Mouse (Mus musculus): ENCODE measurements around the gene Psd.

- TF ChIP-seq POLR2A (IDR thresholded peaks at IDR 0.05; ENCODE audit: extremely low read depth, insufficient read depth, low read length), result no peak
- no peak for TF ChIP-seq CTCF (IDR thresholded peaks at IDR 0.05; ENCODE audit: low read depth, low read length)
Measured at GRCm38 (mm10) chr19:46286047-46286446, 40.9 kb downstream of the Psd start.

Data from liver, adult 2 months (tissue).